Mouse (Mus musculus) neural tube, embryonic 14.5 days (tissue): ENCODE results near the gene Apex1. TPM values are rescaled to one million over a fixed set of nuclear protein-coding genes. Genes with fewer than 3 reads are reported as not detected.

ENCODE experiments used
- ATAC-seq: fragments of 200-750 bp; cut with Nextera tagmentation; 2 replicates; pipeline ENCODE4 v1.8.0; 2017; ENCODE audit warnings: low read depth, mild to moderate bottlenecking, moderate TSS enrichment, moderate library complexity
- H3K27ac ChIP-seq: fragments of 300-500 bp; sonication (generic); 2 replicates; pipeline ENCODE4 v1.5.1; 2014; ENCODE audit warnings: low read depth, mild to moderate bottlenecking, control low read depth, low read length, moderate library complexity, mixed read lengths
- H3K27me3 ChIP-seq: fragments of 300-500 bp; sonication (generic); 2 replicates; pipeline ENCODE4 v1.6.1; 2014; ENCODE audit warnings: low read length; ENCODE audit not compliant: control insufficient read depth, insufficient read depth
- H3K36me3 ChIP-seq: fragments of 300-500 bp; sonication (generic); 2 replicates; pipeline ENCODE4 v1.6.1; 2014; ENCODE audit warnings: low read length, mixed read lengths; ENCODE audit not compliant: control insufficient read depth, insufficient read depth
- H3K4me1 ChIP-seq: fragments of 300-500 bp; sonication (generic); 2 replicates; pipeline ENCODE4 v1.6.1; 2014; ENCODE audit warnings: low read length; ENCODE audit not compliant: control insufficient read depth, insufficient read depth
- H3K4me2 ChIP-seq: fragments of 300-500 bp; sonication (generic); 2 replicates; pipeline ENCODE4 v1.6.1; 2014; ENCODE audit warnings: mild to moderate bottlenecking, low read depth, low read length, control low read depth
- H3K4me3 ChIP-seq: fragments of 300-500 bp; sonication (generic); 2 replicates; pipeline ENCODE4 v1.5.1; 2014; ENCODE audit warnings: low read depth, low read length, control low read depth, mixed read lengths
- H3K9ac ChIP-seq: fragments of 300-500 bp; sonication (generic); replicated peaks from 2 replicates; pipeline ENCODE4 v1.6.1; 2014; ENCODE audit warnings: low read depth, mild to moderate bottlenecking, control low read depth, low read length, mixed read lengths
- H3K9me3 ChIP-seq: fragments of 300-500 bp; sonication (generic); 2 replicates; pipeline ENCODE4 v1.6.1; 2016; ENCODE audit warnings: low read length; ENCODE audit not compliant: control insufficient read depth
- WGBS: fragments of 180-500 bp; shearing (Covaris S2); extraction: QIAGEN DNeasy Blood & Tissue Kit; methylation state at CpG from one replicate; pipeline ENCODE4 v1.1.7; 2014; 5-methylcytosine and 5-hydroxymethylcytosine counted together
- polyA plus RNA-seq: library from polyadenylated mRNA; unstranded; fragments of >200 nt; fragmentation: Nextera tagmentation; extraction: Ambion mirVana; gene quantifications from 2 replicates; pipeline ENCODE4 v1.2.1, GENCODE M21; 2014

The Apex1 gene
- polyA plus RNA-seq, result 166 and 180 TPM in 2 replicates

DNA sequence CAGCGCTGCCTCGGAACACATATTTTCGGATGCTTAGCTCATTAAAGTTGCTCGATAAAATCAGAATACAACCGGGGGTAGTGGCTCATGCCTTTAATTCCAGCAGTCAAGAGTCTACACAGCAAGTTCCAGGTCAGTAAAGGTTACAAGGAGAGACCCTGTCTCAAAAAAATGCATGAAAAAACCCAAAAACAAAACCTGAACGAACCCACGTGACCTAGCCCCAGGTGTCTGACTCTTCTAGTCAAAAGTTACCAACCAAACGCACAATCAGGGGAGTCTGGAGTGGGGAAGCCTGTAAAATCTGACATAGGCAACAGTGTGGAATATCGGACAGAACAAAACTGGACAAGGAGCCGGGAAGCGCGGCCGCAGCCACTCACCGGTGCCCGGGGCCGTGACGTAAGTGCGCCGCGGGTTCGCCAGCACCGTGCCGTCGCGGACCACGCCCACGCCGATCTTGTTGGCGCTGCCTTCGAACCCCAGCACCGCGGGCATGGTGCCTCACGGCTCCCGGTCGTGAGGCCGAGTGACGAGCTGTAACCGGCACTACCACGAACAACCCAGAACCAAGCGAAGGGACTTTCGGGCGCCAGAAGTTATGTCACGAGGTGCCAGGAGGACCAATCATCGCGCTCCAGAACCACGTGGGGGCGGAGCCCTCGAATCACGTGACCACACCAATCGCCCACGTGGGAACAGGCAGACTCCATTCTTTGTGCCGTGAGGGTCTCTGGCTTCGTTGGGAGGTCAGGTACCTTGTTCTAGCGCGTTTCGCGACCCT is at the start of gene Apex1, which contains the start of gene Osgep:
Apex1 (plus strand) TSS at position 688 of the 784 bp plus-strand sequence.
Osgep (minus strand) TSS at position 613 of the 784 bp plus-strand sequence.
- H3K27me3 ChIP-seq, result no peaks in the 10 kb centered on the region
- peak within 1 kb of the TSS; percentile 67 for H3K4me3 ChIP-seq
- H3K27ac ChIP-seq, result peak within 1 kb of the TSS; percentile 85
- no peaks in the 10 kb centered on the region for H3K9me3 ChIP-seq
- under 1% methylated on average over 57 of the region's 57 CpGs for WGBS
- H3K4me1 ChIP-seq, result peaks cover 13% of the 10 kb centered on the region
- peaks cover 28% of the 10 kb centered on the region for H3K36me3 ChIP-seq
- H3K9ac ChIP-seq, result peak within 1 kb of the TSS; percentile 70
- H3K4me2 ChIP-seq, result peak within 1 kb of the TSS; percentile 87
- ATAC-seq, result peak; percentile 97

DNA sequence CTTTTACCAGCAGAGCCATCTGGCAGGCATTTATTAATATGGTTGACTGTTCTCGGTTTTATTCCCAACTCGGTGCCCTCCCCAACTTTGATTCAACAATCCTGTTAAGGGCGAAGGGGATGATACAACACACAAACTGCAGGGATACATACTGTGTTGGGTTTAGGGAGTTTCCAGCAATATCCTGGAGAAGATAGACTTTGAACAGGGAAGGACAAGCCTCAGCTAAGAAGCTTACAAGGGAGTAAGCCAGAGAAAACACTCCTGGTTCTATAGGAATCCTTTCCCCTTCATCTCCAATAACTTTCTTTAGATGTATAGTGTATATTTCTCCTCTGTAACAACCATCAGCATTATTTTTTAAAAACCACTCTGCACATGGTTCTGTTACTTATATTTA is 49.6 kb upstream of the Apex1 start:
- Histone ChIP-seq H3K36me3 (no peaks in the 10 kb centered on the region), H3K4me2 (no peak overlapping the region), H3K9me3 (no peaks in the 10 kb centered on the region), H3K4me1 (peaks cover 3% of the 10 kb centered on the region; the same call in 1 of the 2 replicates), H3K27me3 (no peaks in the 10 kb centered on the region), H3K4me3 (no peak overlapping the region), H3K27ac (no peak overlapping the region), H3K9ac (no peak overlapping the region)
- 89% methylated on average over 3 of the region's 3 CpGs for WGBS
- ATAC-seq, result no peak

DNA sequence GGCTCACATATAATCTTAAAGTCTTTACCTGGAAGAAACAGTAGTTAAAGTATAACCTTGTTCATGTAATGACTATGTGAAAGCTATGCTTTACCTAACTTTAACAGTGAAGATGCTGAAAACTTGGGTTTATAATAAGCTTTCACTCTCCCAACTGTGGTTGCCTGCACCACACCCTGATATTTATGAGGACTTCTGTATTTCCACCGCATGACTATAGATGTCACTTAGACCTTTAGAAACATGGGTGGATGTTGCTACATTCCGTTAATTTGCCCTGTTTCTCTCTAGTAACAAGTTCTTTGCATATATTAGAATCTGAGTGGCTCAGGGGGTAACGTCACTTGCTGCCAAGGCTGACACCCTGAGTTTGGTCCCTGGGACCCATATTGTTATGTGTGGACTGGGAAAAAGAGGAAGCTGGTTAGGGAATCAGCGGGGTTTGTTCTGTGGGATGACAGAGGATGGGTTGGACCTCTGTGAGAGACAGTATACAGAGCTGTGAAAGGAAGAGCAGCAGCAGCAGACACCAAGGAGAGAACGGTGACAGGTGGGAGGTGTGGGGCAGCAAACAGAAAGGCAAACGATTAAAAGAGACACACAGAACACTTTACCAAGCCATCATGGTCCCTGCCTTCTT is 49.1 kb upstream of the Apex1 start:
- no peaks in the 10 kb centered on the region for H3K27me3 ChIP-seq
- H3K4me2 ChIP-seq, result no peak overlapping the region
- 80% methylated on average over 6 of the region's 6 CpGs for WGBS

DNA sequence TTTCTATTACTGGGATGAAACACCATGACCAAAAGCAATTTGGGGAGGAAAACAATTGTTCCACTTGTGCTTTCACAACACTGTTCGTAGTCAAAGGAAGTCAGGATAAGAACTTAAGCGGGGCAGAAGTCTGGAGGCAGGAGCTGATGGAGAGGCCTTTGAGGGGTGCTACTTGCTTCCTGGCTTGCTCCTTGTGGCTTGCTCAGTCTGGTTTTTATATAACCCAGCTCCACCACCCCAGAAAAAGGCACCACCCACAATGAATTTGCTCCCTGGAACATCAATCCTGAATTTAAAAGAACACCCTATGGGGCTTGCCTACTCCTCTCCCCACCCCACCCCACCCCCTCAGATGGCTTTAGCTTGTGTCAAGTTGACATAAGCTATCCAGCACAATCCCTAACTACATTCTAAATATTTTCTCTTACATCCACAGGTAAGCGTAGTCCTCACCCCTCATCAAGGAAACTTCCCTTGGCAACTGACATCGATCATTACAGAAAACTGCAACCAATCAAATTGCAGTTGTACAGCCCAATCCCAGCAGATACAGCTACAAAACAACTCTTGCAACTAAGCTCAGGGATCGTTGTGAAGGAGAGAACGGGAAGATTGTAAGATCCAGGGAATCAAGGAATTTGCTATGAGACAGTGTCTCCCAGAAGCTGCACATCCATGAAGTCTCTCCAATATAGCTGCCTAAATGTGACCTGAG is 48.4 kb upstream of the Apex1 start:
- WGBS, result 87% methylated on average over 6 of the region's 6 CpGs
- no peak for ATAC-seq
- no peaks in the 10 kb centered on the region for H3K27me3 ChIP-seq
- H3K9ac ChIP-seq, result no peak overlapping the region
- H3K4me1 ChIP-seq, result no peaks in the 10 kb centered on the region
- no peak overlapping the region for H3K4me2 ChIP-seq
- H3K4me3 ChIP-seq, result no peak overlapping the region
- no peaks in the 10 kb centered on the region for H3K9me3 ChIP-seq
- H3K27ac ChIP-seq, result no peak overlapping the region
- H3K36me3 ChIP-seq, result no peaks in the 10 kb centered on the region

More for the DNA sequence above, 49.1 kb upstream of the Apex1 start:
- no peaks in the 10 kb centered on the region for H3K36me3 ChIP-seq
- no peak overlapping the region for H3K27ac ChIP-seq
- ATAC-seq, result no peak
- no peak overlapping the region for H3K4me3 ChIP-seq
- peaks cover 2% of the 10 kb centered on the region; the same call in 1 of the 2 replicates for H3K4me1 ChIP-seq
- H3K9me3 ChIP-seq, result no peaks in the 10 kb centered on the region
- H3K9ac ChIP-seq, result no peak overlapping the region

DNA sequence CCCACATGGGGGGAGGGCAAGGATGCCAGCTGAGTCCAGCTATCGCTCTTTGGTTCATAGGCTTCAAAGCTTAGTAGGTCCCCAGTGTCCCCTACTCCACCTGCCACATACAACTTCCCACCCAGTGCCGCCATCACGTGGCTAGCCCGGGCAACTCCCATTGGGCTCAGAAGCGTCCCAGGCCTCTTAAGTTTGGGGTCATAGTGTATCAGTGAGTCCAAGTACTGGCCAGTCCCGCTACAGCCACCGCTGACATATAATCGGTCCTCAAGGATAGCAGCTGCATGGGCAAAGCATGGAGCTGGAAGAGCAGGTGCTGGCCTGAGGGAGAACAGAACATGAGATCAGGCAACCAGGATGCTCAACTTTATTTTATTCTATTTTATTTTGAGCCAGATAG is 33.1 kb upstream of the Apex1 start:
- H3K4me3 ChIP-seq, result no peak overlapping the region
- no peak for ATAC-seq
- WGBS, result 89% methylated on average over 8 of the region's 8 CpGs

DNA sequence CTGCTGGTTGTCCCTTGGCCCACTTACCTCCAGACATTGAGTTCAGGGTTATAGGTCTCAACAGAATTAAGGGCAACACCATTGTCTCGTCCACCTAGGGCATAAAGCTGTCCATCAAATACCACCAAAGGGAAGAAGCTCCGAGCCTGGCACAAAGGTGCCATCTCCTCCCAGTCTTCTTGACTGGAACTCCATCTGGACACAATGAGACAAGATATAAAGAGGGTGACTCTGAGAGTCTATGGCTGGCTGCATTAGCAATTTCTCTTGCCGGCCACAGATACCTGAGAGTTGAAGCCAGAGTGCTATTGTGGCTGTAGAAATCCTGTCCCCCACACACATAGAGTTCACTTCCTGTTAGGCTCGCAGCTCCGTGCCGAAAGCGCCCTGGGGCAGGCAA is 32.7 kb upstream of the Apex1 start:
- ATAC-seq, result no peak
- Histone ChIP-seq H3K4me3 (no peak overlapping the region), H3K4me1 (peaks cover 4% of the 10 kb centered on the region; the same call in 1 of the 2 replicates), H3K36me3 (no peaks in the 10 kb centered on the region), H3K9ac (no peak overlapping the region), H3K27ac (no peak overlapping the region), H3K4me2 (no peak overlapping the region), H3K9me3 (no peaks in the 10 kb centered on the region), H3K27me3 (peaks cover 3% of the 10 kb centered on the region; the same call in 1 of the 2 replicates)
- WGBS, result 87% methylated on average over 7 of the region's 7 CpGs

More for the DNA sequence above, 33.1 kb upstream of the Apex1 start:
- Histone ChIP-seq H3K27ac (no peak overlapping the region), H3K27me3 (peaks cover 3% of the 10 kb centered on the region; the same call in 1 of the 2 replicates), H3K36me3 (no peaks in the 10 kb centered on the region), H3K9me3 (no peaks in the 10 kb centered on the region), H3K4me2 (no peak overlapping the region), H3K4me1 (peaks cover 3% of the 10 kb centered on the region; the same call in 1 of the 2 replicates), H3K9ac (no peak overlapping the region)

DNA sequence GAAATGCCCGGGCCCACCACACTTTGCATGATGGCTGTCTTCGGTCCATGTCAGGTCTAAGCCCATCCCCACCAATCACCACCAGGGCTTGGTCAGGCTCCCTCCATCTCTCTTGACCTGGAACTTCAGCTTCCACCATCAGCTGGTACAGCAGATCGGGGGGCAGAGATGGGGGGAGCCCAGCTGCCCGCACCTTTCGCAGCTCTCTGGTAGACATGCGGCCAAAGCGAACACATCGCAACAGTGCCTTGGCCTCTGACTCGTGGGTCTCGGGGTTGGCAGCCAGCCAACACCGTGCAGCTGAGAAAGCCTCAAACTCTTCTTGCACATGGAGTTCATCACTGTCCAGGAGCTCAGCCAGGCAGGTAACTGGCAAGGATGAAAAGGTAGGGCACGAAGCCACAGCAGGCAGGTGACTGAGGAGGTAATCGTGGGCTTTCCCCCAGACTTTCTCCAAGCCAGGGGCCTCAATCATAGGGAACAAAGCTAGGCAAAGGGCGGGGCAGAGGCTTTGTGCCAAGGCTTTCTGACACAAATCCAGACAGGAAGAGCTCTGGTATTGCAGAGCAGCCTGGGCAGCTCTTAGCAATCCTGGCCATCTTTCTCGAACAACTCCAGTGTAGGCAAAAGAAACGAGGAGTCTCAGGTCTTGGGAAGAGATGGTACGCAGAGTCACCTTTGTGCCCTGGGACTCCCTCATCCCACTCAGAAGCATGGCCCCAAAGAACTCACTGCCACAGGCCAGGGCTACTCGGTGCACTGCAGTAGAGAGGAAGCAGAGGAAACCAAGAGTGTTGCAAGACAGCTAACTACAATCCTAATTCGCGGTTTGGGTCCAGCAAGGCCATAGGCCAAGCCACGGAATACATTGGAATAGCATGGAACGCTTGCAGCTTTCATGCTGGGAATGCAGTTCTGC is 32.0 kb upstream of the Apex1 start:
- Histone ChIP-seq H3K27me3 (peaks cover 3% of the 10 kb centered on the region; the same call in 1 of the 2 replicates), H3K27ac (no peak overlapping the region), H3K36me3 (no peaks in the 10 kb centered on the region), H3K4me3 (no peak overlapping the region), H3K4me2 (no peak overlapping the region), H3K4me1 (peaks cover 4% of the 10 kb centered on the region; the same call in 1 of the 2 replicates), H3K9ac (no peak overlapping the region), H3K9me3 (no peaks in the 10 kb centered on the region)
- 87% methylated on average over 22 of the region's 22 CpGs for WGBS
- no peak for ATAC-seq

DNA sequence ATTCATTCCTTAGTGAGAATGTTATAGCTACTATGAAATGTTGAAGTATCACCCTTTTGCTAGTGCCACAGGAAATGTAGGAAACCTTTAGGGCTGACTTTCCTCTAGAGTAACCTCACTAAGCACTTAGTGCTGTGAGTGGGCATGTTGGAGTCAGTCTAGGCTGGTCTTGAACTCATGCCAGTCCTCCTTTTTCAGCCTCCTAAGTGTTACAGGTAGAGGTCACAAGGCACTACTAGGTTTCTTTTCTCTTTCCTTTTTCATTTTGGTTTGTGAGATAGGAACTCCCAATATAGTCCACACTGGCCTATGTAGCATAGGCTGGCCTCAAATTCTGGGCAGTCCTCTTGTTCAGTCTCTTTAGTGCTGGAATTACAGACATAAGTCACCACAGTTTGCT is 29.4 kb upstream of the Apex1 start:
- H3K4me2 ChIP-seq, result peak overlapping the region; percentile 86
- no peak overlapping the region for H3K9ac ChIP-seq
- H3K4me3 ChIP-seq, result no peak overlapping the region

More for the DNA sequence above, 29.4 kb upstream of the Apex1 start:
- H3K27ac ChIP-seq, result no peak overlapping the region
- no peaks in the 10 kb centered on the region for H3K9me3 ChIP-seq
- H3K4me1 ChIP-seq, result peaks cover 4% of the 10 kb centered on the region; the same call in 1 of the 2 replicates
- no peaks in the 10 kb centered on the region for H3K36me3 ChIP-seq
- H3K27me3 ChIP-seq, result peaks cover 3% of the 10 kb centered on the region; the same call in 1 of the 2 replicates
- ATAC-seq, result no peak
